Mouse (Mus musculus) spleen, adult 18-20 months (tissue): ENCODE measurements around the gene Rnaseh2b.

Experiments used
- DNase-seq, 2 experiments: peaks; one replicate each; pipeline ENCODE4 v3.0.0; 2022; ENCODE audit warnings: mixed read lengths in 2 of 2

Gene Rnaseh2b

DNA sequence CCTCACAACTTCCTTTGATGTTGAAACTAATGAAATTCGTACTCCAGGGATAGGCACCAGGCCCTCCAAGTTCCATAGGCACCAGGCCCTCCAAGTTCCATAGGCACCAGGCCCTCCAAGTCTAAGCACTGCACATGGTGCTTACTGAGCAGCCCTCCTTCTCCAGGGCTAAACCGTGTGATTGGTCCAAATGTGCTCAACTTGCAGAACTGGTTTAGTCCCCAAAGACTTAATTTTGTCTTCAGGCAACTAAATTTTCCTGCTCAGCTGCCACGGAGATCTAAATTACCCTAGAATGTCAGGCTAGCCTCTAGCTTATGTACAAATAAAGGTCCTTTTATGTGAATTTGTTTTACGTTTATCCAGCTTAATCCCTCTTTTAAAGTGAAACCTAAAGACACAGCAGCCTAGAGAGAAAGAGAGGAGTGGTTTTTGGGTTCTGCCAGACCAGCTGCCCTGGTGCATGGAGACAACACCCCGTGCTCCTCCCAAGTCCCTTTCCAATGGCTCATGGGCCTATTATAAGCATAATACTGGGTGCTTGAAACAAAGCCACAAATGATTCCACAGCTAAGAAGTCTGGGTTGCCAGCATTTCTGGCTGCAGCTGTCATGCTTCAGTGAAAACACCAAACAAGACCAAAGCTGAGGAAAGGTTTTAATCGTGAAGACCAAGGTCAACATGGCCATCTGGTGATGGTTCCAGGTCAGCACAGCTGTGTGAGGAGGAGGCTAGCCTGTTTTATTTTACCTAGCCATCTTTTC lies 30.4 kb downstream of the Rnaseh2b start:
- DNase-seq = no peak

GRCm38 (mm10) chr14:62323457-62323856 lies 31.1 kb downstream of the Rnaseh2b start:
- no peak for DNase-seq

- DNase-seq = no peak
Measured at GRCm38 (mm10) chr14:62324943-62325342, 32.6 kb downstream of the Rnaseh2b start.

- DNase-seq = no peak
Measured at GRCm38 (mm10) chr14:62326026-62326425, 33.6 kb downstream of the Rnaseh2b start.

GRCm38 (mm10) chr14:62327171-62327570 lies 34.8 kb downstream of the Rnaseh2b start:
- DNase-seq = no peak

DNA sequence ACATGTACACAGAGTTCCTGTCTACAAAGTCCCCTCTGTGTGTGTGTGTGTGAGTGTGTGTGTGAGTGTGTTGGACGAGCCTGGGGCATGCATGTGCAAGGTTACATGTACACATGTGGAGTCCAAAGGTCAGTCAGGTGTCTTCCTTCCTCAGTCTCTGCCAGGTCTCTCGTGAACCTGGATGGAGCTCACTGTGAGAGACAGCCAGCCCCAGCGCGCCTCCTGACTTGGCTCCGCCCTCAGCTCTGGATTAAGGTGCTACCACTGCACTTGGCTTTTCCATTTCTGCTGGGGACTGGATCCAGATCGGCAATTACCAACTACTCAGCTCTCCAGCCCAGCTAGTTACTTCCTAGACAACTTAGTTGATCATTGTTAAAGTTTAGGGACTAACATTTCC lies 36.2 kb downstream of the Rnaseh2b start:
- DNase-seq = no peak

- no peak for DNase-seq
Measured at GRCm38 (mm10) chr14:62329631-62330030, 37.2 kb downstream of the Rnaseh2b start.

- no peak for DNase-seq
Measured at GRCm38 (mm10) chr14:62331457-62331856, 39.1 kb downstream of the Rnaseh2b start.

- peak; percentile 67 to 81 for DNase-seq
Measured at GRCm38 (mm10) chr14:62331866-62332619, 39.7 kb downstream of the Rnaseh2b start.

DNA sequence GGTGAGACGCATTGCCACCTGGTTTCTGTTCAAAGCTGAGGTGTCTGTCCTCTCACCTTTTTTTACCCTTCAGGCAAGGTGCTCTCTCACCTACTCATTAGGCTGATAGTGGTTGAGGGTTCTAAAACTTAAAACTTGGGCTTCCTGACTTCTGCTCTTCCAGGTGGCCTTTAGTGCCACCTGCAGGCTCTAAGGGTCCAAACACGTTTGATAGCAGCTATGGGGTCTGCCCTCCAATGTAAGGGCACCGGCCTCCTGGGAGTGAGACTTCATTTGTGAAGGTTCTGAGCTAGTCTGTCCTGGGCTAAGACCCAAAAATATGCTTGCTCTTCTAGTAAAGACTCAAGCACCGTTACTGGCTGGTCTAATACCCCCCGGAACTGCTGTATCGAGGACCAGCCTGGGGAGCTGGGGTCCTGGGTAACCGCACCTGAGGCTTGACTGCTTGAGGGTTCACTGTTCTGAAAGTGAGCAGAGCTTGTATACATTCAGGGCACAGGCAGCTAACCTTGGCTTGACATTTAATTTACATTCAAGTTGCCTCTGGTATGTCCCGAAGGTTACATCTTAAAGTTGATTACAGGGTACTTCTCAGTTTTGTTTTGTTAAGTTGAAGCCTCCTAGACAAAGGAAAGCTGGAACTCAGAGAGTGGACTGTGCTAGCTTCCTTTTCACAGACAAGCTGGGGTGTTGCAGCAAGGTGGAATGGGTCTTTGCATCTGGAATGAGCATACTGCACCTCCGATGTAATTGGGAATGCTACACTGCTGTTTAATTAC lies 41.7 kb downstream of the Rnaseh2b start:
- no peak for DNase-seq

DNA sequence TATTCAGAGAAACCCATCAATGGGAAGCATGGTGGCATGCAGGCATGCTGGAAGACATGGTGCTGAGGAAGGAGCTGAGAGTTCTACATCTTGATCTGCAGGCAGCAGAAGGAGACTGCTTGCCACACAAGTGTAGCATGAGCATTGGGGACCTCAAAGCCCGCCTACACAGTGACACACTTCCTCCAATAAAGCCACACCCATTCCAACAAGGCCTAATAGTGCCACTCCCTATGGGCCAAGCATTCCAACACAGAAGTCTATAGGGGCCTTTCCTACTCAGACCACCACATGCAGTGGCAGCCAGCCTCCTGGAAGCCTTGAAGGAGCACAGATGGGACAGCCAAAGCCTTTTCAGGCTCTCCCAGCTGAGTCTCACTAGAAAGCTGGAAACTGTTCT lies 46.8 kb downstream of the Rnaseh2b start:
- no peak for DNase-seq

DNA sequence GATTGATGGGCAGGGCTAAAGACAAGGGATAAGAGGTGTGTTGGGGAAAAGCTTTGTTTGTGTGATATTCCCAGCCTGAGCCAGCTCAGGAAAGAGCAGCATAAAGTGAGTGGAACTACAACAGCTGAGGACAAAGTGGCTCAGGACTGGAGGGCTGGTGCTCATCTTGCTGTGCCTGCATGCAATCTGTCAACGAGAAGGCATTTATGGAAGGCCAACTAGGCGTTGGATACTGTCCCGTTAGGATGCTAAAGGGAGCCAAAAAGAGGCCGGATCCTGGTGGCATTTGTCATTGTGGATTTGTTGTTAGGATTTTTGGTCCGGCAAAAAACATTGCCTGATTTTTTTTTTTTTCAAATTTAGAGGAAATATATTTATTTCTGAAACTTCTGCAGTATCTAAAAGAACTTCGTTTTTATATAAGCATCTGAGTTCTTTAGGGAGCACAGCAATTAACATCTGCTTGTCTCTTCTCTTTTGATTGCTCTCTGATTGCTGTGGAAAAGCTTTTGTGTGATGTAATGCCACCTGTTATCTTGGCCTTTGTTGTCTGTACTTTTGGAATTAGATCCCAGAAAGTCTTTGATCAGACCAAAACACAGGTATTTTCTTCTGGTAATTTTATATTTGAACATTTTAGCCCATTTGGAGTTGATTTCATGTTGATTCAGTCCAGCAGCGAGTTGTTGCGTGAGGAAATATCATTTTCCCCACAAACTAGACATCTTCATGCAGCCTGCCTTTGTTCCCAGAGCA lies 49.7 kb downstream of the Rnaseh2b start:
- DNase-seq = no peak

DNA sequence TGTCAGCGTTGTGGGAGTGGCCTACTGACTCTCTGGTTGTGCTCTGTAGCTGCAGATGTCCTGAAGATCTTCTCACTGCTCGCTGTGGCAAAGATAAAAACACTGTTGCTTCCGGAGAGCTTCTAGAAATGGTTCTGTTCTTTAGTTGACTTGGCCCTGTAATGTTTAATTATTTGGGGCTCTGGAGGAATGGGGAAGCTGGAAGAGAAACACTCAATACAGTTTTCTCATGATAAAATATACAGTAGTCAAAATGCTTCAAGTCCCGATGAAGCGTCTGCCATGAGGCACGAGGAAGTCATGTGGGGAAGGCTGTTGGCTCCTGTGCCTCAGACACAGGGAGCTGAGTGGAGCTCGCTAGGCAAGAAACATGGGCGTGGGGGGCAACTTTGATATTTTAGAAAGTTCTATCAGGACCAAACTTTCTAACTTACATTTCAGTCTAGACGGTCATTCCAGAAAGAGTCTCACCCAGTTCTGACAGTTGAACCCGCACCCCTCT lies 50.3 kb downstream of the Rnaseh2b start:
- DNase-seq = no peak

GRCm38 (mm10) chr14:62346570-62346969 lies 54.2 kb downstream of the Rnaseh2b start:
- DNase-seq = no peak

DNA sequence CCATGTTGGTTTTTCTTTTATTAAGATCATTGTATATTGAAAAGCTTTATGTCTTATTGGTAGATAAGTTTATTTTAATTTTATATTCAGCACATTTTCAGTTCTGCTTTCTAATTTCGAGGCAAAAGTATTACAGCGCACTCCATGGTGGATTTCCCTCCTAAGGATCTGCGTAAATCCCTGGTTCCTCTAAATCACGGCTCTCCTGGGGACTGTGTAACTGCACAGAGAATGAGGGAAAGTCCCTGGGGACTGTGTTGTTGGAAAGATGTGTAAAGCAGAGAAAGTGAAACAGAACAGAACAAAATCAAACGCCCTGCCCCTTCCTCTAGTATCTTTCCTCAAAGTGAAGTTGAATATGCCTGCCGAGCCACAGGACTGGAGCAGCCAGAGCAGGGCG lies 54.7 kb downstream of the Rnaseh2b start:
- no peak for DNase-seq

GRCm38 (mm10) chr14:62349786-62350185 lies 57.4 kb downstream of the Rnaseh2b start:
- DNase-seq = no peak

GRCm38 (mm10) chr14:62350186-62350585 lies 57.8 kb downstream of the Rnaseh2b start:
- DNase-seq = no peak

DNA sequence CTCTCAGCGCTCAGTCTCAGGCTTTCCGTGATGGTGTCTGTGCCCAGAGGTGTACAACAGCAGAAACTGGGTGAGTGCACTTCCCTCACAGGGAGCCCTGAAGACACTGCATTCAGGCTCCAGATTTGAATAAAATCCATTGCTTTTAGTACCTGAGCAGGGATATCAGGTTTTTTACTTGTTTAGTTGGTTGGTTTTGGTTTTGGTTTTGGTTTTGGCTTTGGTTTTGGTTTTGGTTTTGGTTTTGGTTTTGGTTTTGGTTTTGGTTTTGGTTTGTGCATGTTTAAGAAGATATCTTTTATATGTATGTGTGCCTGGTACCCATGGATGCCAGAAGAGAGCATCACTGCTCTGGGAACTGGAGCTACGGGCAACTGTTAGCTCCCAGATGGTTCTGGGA lies 58.5 kb downstream of the Rnaseh2b start:
- DNase-seq = no peak

GRCm38 (mm10) chr14:62353372-62353771 lies 61.0 kb downstream of the Rnaseh2b start:
- DNase-seq = no peak

DNA sequence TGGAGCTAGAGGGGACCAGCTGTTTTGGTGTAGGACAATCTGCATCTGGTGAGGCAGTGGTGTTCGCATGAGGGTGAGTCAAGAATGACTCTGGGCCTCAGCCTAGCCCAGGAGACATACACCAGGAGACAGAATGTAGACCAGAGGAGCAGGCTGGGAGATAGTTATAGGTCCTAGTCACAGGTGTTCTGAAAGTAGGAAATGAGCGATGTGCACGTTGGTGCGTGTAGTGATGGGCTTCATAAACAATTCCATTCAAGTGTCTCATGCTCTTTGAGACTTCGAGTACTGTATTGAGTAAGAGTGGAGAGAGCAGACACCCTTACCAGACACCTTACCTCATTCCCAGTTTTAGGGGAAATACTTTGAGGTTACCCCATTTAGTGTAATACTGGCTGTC lies 61.4 kb downstream of the Rnaseh2b start:
- no peak for DNase-seq

- DNase-seq = no peak
Measured at GRCm38 (mm10) chr14:62355201-62355600, 62.8 kb downstream of the Rnaseh2b start.

GRCm38 (mm10) chr14:62361263-62361980 lies 69.0 kb downstream of the Rnaseh2b start:
- no peak for DNase-seq
